Mouse (Mus musculus): Measurements from ENCODE around the gene Svep1. TPM values are rescaled to one million over a fixed set of nuclear protein-coding genes. Genes with fewer than 3 reads are reported as not detected.

Svep1 gene
- polyA plus RNA-seq, 1 experiment: 0.19 TPM

GRCm38 (mm10) chr4:58129844-58130243 lies 76.8 kb downstream of the Svep1 start:
- Histone ChIP-seq H3K36me3 (ENCODE audit: control insufficient read depth, insufficient read depth, low read length, poor library complexity, severe bottlenecking) (no peaks in the 10 kb centered on the region), H3K9ac (ENCODE audit: low read depth, poor library complexity, severe bottlenecking) (no peak overlapping the region), H3K27ac (ENCODE audit: insufficient read depth, low read length) (no peak overlapping the region), H3K4me1 (ENCODE audit: control insufficient read depth, insufficient read depth, low read length) (no peaks in the 10 kb centered on the region), H3K4me3 (ENCODE audit: low read depth, low read length) (no peak overlapping the region), H3K27me3 (ENCODE audit: control insufficient read depth, insufficient read depth, low read length, poor library complexity, severe bottlenecking) (no peaks in the 10 kb centered on the region), H3K9me3 (replicated peaks; ENCODE audit: control insufficient read depth, insufficient read depth, low read length, poor library complexity, severe bottlenecking) (no peaks in the 10 kb centered on the region)
- TF ChIP-seq CTCF (IDR thresholded peaks at IDR 0.05; ENCODE audit: low read depth, low read length): no peak
- TF ChIP-seq POLR2A (IDR thresholded peaks at IDR 0.05; ENCODE audit: insufficient read depth, low read length): no peak
- TF ChIP-seq EP300 (IDR thresholded peaks at IDR 0.05; ENCODE audit: insufficient read depth, low read depth, low read length): no peak

DNA sequence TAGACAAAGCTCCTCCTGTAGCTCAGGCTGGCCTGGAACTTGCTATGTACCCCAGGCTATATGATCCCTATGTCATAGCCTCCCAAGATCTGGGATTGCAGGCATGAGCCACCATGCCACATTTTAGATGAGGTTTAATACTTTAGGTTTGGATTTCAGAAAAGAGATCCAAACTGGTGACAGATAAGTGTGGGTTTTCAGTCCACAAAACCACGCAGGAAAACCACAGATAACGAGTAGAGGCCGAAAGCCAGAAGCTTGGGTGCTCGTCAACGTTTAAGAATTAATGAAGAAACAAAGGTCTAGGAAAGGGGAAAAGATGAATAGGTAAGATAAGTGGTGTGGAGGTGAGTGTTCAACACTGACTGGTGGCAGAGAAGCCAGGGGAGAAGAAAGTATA lies 79.6 kb downstream of the Svep1 start:
- Histone ChIP-seq H3K27me3 (ENCODE audit: control insufficient read depth, insufficient read depth, low read length, poor library complexity, severe bottlenecking) (no peaks in the 10 kb centered on the region), H3K4me3 (ENCODE audit: low read depth, low read length) (no peak overlapping the region), H3K9me3 (replicated peaks; ENCODE audit: control insufficient read depth, insufficient read depth, low read length, poor library complexity, severe bottlenecking) (no peaks in the 10 kb centered on the region), H3K36me3 (ENCODE audit: control insufficient read depth, insufficient read depth, low read length, poor library complexity, severe bottlenecking) (no peaks in the 10 kb centered on the region), H3K9ac (ENCODE audit: low read depth, poor library complexity, severe bottlenecking) (no peak overlapping the region), H3K4me1 (ENCODE audit: control insufficient read depth, insufficient read depth, low read length) (no peaks in the 10 kb centered on the region), H3K27ac (ENCODE audit: insufficient read depth, low read length) (no peak overlapping the region)
- TF ChIP-seq CTCF (IDR thresholded peaks at IDR 0.05; ENCODE audit: low read depth, low read length) (no peak), EP300 (IDR thresholded peaks at IDR 0.05; ENCODE audit: insufficient read depth, low read depth, low read length) (no peak), POLR2A (IDR thresholded peaks at IDR 0.05; ENCODE audit: insufficient read depth, low read length) (no peak)

DNA sequence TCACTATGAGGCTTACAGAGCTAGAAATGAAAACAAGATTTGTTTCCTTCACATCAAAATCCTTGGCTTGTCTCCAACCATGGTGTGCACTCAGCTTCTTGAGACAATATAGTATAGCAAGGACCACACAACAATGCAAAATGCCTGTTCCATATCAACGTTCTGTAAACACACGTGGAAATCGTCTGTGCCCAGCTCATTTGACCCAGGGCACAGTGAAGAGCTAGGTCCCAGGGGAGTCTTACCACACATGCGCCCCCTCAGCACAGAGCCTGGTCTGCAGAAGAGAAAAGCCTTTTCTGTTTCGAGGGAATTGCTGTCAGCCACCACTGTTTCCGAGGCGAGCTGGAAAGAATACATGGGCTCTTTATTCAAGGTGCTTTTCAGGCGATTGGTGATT lies 91.2 kb downstream of the Svep1 start:
- H3K27ac ChIP-seq (ENCODE audit: insufficient read depth, low read length): no peak overlapping the region
- H3K4me1 ChIP-seq (ENCODE audit: control insufficient read depth, insufficient read depth, low read length): no peaks in the 10 kb centered on the region
- H3K4me3 ChIP-seq (ENCODE audit: low read depth, low read length): no peak overlapping the region
- H3K27me3 ChIP-seq (ENCODE audit: control insufficient read depth, insufficient read depth, low read length, poor library complexity, severe bottlenecking): no peaks in the 10 kb centered on the region
- no peaks in the 10 kb centered on the region for H3K36me3 ChIP-seq (ENCODE audit: control insufficient read depth, insufficient read depth, low read length, poor library complexity, severe bottlenecking)
- no peak overlapping the region for H3K9ac ChIP-seq (ENCODE audit: low read depth, poor library complexity, severe bottlenecking)
- H3K9me3 ChIP-seq (replicated peaks; ENCODE audit: control insufficient read depth, insufficient read depth, low read length, poor library complexity, severe bottlenecking): no peaks in the 10 kb centered on the region
- no peak for TF ChIP-seq EP300 (IDR thresholded peaks at IDR 0.05; ENCODE audit: insufficient read depth, low read depth, low read length)
- no peak for TF ChIP-seq CTCF (IDR thresholded peaks at IDR 0.05; ENCODE audit: low read depth, low read length)
- no peak for TF ChIP-seq POLR2A (IDR thresholded peaks at IDR 0.05; ENCODE audit: insufficient read depth, low read length)

- TF ChIP-seq CTCF (IDR thresholded peaks at IDR 0.05; ENCODE audit: low read depth, low read length): no peak
- no peak for TF ChIP-seq POLR2A (IDR thresholded peaks at IDR 0.05; ENCODE audit: insufficient read depth, low read length)
- TF ChIP-seq EP300 (IDR thresholded peaks at IDR 0.05; ENCODE audit: insufficient read depth, low read depth, low read length): no peak
- no peak overlapping the region for H3K27ac ChIP-seq (ENCODE audit: insufficient read depth, low read length)
- H3K27me3 ChIP-seq (ENCODE audit: control insufficient read depth, insufficient read depth, low read length, poor library complexity, severe bottlenecking): no peaks in the 10 kb centered on the region
- H3K9ac ChIP-seq (ENCODE audit: low read depth, poor library complexity, severe bottlenecking): no peak overlapping the region
- H3K36me3 ChIP-seq (ENCODE audit: control insufficient read depth, insufficient read depth, low read length, poor library complexity, severe bottlenecking): no peaks in the 10 kb centered on the region
- H3K4me3 ChIP-seq (ENCODE audit: low read depth, low read length): no peak overlapping the region
- no peaks in the 10 kb centered on the region for H3K9me3 ChIP-seq (replicated peaks; ENCODE audit: control insufficient read depth, insufficient read depth, low read length, poor library complexity, severe bottlenecking)
- no peaks in the 10 kb centered on the region for H3K4me1 ChIP-seq (ENCODE audit: control insufficient read depth, insufficient read depth, low read length)
Measured at GRCm38 (mm10) chr4:58111008-58111407, 95.7 kb downstream of the Svep1 start.

DNA sequence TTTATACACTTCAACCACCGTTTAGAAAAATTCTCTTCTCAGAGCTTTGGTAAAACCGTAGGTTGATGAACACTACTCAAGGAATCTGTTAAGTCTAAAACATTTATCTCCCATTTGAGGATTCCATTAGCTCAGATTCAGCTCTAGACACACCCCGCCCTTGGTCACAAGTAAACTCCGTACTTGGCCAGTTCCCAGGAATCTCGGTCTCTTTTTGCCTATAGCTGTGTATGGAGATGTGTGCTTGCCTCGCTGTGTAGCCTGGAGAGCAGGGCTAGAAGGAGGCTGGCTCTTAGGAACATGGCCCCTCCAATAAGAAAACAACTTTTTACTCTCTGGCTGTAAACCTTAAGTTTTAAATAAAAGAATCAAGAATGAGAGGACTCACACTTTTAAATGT lies 96.9 kb downstream of the Svep1 start:
- no peak overlapping the region for H3K9ac ChIP-seq (ENCODE audit: low read depth, poor library complexity, severe bottlenecking)
- H3K4me1 ChIP-seq (ENCODE audit: control insufficient read depth, insufficient read depth, low read length): no peaks in the 10 kb centered on the region
- no peak for TF ChIP-seq POLR2A (IDR thresholded peaks at IDR 0.05; ENCODE audit: insufficient read depth, low read length)
- TF ChIP-seq EP300 (IDR thresholded peaks at IDR 0.05; ENCODE audit: insufficient read depth, low read depth, low read length): no peak
- TF ChIP-seq CTCF (IDR thresholded peaks at IDR 0.05; ENCODE audit: low read depth, low read length): no peak
- H3K4me3 ChIP-seq (ENCODE audit: low read depth, low read length): no peak overlapping the region
- no peak overlapping the region for H3K27ac ChIP-seq (ENCODE audit: insufficient read depth, low read length)
- no peaks in the 10 kb centered on the region for H3K36me3 ChIP-seq (ENCODE audit: control insufficient read depth, insufficient read depth, low read length, poor library complexity, severe bottlenecking)
- H3K27me3 ChIP-seq (ENCODE audit: control insufficient read depth, insufficient read depth, low read length, poor library complexity, severe bottlenecking): no peaks in the 10 kb centered on the region
- no peaks in the 10 kb centered on the region for H3K9me3 ChIP-seq (replicated peaks; ENCODE audit: control insufficient read depth, insufficient read depth, low read length, poor library complexity, severe bottlenecking)

DNA sequence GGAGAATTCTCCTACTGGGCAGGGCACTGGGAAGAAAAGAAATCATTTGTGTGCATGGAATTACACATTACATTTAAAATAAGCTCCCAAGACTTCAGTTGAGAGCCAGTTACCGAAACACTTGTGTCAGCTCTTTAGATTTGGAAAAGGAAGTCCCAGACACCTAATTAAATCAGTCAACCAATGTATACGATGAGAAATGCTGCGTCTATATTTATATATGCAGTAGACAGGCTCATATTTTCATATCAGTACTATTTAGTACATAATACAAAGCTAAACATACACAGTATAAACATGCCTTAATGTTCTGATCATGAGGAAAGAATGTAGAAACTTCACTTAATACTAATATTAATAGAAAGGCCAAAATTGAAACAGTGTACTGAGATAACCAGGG lies 98.3 kb downstream of the Svep1 start:
- Histone ChIP-seq H3K36me3 (ENCODE audit: control insufficient read depth, insufficient read depth, low read length, poor library complexity, severe bottlenecking) (no peaks in the 10 kb centered on the region), H3K9ac (ENCODE audit: low read depth, poor library complexity, severe bottlenecking) (no peak overlapping the region), H3K27ac (ENCODE audit: insufficient read depth, low read length) (no peak overlapping the region), H3K27me3 (ENCODE audit: control insufficient read depth, insufficient read depth, low read length, poor library complexity, severe bottlenecking) (no peaks in the 10 kb centered on the region), H3K4me1 (ENCODE audit: control insufficient read depth, insufficient read depth, low read length) (no peaks in the 10 kb centered on the region), H3K9me3 (replicated peaks; ENCODE audit: control insufficient read depth, insufficient read depth, low read length, poor library complexity, severe bottlenecking) (no peaks in the 10 kb centered on the region), H3K4me3 (ENCODE audit: low read depth, low read length) (no peak overlapping the region)
- TF ChIP-seq EP300 (IDR thresholded peaks at IDR 0.05; ENCODE audit: insufficient read depth, low read depth, low read length) (no peak), CTCF (IDR thresholded peaks at IDR 0.05; ENCODE audit: low read depth, low read length) (no peak), POLR2A (IDR thresholded peaks at IDR 0.05; ENCODE audit: insufficient read depth, low read length) (no peak)

Data from ES-Bruce4 (cell line).